Mouse (Mus musculus): ENCODE measurements around the gene Synpo2. TPM values are rescaled to one million over a fixed set of nuclear protein-coding genes. Genes with fewer than 3 reads are reported as not detected.
A peak's percentile ranks its signal among the peaks of the same experiment; 100 is the strongest.

Gene Synpo2
- polyA plus RNA-seq, 1 experiment from 2014 or later: 1.6 TPM

DNA sequence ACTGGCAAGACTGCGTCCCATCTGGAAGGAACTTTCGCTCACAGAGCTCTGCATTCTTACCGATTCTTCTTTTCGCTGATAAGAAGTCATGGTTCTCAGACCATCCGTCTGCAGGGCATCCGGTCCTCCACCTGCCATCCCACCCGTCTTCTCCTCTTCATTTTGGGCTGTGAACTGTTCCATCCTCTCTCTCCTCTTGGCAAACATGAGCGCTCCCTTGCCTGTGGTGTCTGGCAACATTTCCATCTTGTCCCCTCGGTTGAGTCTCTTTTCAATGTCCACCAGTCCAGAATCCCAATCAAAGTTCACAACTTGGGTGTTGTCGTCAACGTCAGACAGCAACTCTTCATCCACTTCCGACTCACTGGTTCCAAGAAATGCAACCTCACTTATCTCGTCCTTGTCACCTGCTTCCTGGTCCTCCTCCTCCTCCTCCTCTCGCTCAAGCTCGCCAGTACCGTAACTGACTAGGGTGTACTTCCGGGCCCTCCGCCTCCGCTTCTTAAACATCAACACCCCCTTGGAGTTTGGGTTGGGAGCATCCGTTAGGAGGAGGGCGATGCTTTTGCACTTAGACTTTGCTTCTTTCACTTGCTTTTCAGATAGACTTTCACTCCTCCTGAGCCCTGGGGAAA, 121.8 kb downstream of the Synpo2 start:
- H3K9me3 ChIP-seq: no peaks in the 10 kb centered on the region
- no peak overlapping the region for H3K4me3 ChIP-seq (replicated peaks)
- no peak for ATAC-seq (ENCODE audit: low FRiP score)
- no peak overlapping the region for H3K27ac ChIP-seq
- peaks cover 7% of the 10 kb centered on the region for H3K4me1 ChIP-seq
- WGBS: 94% methylated on average over 21 of the region's 21 CpGs
- no peak overlapping the region for H3K9ac ChIP-seq
- no peak overlapping the region for H3K4me2 ChIP-seq
- H3K36me3 ChIP-seq (replicated peaks): no peaks in the 10 kb centered on the region
- no peaks in the 10 kb centered on the region for H3K27me3 ChIP-seq

DNA sequence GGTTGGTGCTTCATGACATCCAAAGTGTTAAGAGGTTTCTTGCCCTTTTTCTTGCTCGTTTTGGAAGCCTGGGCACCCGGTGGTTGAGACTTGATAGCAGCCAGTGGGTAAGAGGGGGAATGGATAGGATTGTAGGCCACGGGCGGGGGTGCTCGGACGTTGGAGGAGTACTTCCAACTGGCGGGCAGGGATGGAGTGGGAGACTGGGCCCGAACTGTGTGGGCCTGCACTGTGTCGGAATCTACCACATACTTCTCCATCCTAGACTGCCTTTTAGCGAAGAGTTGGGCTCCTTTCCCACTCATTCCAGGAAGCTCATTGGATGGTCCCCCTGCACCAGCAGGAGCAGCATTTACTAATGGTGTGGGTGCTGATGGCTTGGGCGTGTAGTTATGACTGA, 123.2 kb downstream of the Synpo2 start:
- Histone ChIP-seq H3K27ac (no peak overlapping the region), H3K4me1 (peaks cover 7% of the 10 kb centered on the region), H3K4me2 (no peak overlapping the region), H3K27me3 (no peaks in the 10 kb centered on the region), H3K36me3 (replicated peaks) (no peaks in the 10 kb centered on the region), H3K9ac (no peak overlapping the region), H3K4me3 (replicated peaks) (no peak overlapping the region), H3K9me3 (no peaks in the 10 kb centered on the region)
- no peak for ATAC-seq (ENCODE audit: low FRiP score)
- WGBS: 93% methylated on average over 11 of the region's 11 CpGs

DNA sequence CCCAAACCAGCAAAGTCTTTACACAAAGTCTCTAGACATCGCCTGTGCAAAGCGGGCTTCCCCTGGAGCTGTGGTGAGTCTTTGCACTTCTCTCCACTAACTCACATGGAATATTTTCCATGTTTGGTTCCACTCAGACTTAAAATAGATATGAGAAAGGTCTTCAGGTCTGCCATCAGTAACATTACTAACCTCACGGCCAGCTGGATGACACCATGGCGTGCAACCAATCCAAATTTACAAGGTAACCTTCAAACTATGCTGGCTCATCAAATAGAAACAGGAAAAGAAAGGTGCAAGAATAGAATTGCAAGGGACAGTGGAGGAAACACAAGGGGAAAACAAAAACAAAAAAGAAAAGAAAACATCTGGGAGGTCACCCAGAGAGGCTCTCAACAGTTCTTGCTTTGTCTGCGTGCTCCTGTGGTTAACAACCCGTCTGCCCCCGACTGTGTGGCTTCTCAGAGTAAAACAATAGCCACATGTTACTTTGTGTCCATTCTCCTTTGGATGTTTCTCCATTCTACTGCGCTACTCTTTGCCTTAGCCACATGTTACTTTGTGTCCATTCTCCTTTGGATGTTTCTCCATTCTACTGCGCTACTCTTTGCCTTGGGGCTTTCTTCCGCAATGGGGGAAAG, 124.8 kb downstream of the Synpo2 start:
- Histone ChIP-seq H3K4me2 (no peak overlapping the region), H3K4me1 (peaks cover 5% of the 10 kb centered on the region), H3K9ac (no peak overlapping the region), H3K9me3 (no peaks in the 10 kb centered on the region), H3K4me3 (replicated peaks) (no peak overlapping the region), H3K36me3 (replicated peaks) (no peaks in the 10 kb centered on the region), H3K27me3 (no peaks in the 10 kb centered on the region), H3K27ac (no peak overlapping the region)
- ATAC-seq (ENCODE audit: low FRiP score): no peak
- WGBS: 73% methylated on average over 10 of the region's 10 CpGs

DNA sequence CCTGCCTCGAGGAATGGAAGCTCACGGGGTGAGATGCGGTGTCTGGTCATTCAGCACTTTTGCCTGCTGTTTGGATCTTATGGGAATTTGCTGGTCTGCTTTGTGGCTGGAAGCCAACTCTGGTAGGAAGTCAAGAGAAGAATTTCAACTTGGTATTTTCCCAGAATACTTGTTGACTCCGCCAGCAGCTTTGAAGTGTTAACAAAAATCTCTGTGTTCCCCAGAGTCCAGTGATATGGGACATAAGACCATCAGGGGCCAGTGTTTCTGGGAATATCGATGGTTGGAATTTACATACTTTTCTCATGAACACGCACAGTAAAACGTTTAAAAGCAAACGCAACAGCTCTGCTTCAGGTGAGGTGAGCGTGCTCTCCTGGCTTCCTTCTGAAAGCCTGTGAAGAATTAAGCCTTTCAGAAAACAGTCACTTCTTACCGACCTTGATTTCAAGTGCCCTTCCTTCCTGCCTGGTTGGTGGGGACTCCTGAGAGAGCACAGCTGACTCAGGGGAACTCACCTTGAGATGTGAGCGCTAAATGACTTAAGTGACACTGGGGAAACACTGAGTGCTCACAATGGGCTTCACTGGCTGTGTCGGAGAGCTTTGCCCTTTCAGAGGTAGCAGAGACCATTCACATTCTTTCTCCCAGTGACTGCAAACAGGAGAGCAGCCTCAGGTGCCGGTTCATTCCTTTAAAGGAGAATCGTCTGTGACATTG, 128.0 kb downstream of the Synpo2 start:
- H3K27me3 ChIP-seq: no peaks in the 10 kb centered on the region
- 83% methylated on average over 14 of the region's 14 CpGs for WGBS
- no peaks in the 10 kb centered on the region for H3K9me3 ChIP-seq
- H3K4me1 ChIP-seq: no peaks in the 10 kb centered on the region
- H3K27ac ChIP-seq: no peak overlapping the region
- H3K9ac ChIP-seq: no peak overlapping the region
- no peaks in the 10 kb centered on the region for H3K36me3 ChIP-seq (replicated peaks)
- no peak overlapping the region for H3K4me3 ChIP-seq (replicated peaks)
- H3K4me2 ChIP-seq: no peak overlapping the region
- no peak for ATAC-seq (ENCODE audit: low FRiP score)

GRCm38 (mm10) chr3:123104325-123104724, 131.6 kb downstream of the Synpo2 start:
- Histone ChIP-seq H3K27ac (no peak overlapping the region), H3K4me1 (no peaks in the 10 kb centered on the region), H3K9ac (no peak overlapping the region), H3K4me3 (replicated peaks) (no peak overlapping the region), H3K4me2 (no peak overlapping the region), H3K9me3 (no peaks in the 10 kb centered on the region), H3K27me3 (no peaks in the 10 kb centered on the region), H3K36me3 (replicated peaks) (no peaks in the 10 kb centered on the region)
- WGBS: 81% methylated on average over 6 of the region's 6 CpGs
- ATAC-seq (ENCODE audit: low FRiP score): no peak

- Histone ChIP-seq H3K27ac (no peak overlapping the region), H3K9ac (no peak overlapping the region), H3K27me3 (no peaks in the 10 kb centered on the region), H3K4me1 (no peaks in the 10 kb centered on the region), H3K36me3 (replicated peaks) (no peaks in the 10 kb centered on the region), H3K4me3 (replicated peaks) (no peak overlapping the region), H3K4me2 (no peak overlapping the region), H3K9me3 (no peaks in the 10 kb centered on the region)
- WGBS: 29% methylated on average over 12 of the region's 13 CpGs
- ATAC-seq (ENCODE audit: low FRiP score): peak; percentile 85
Observed at GRCm38 (mm10) chr3:123103151-123103860, 132.6 kb downstream of the Synpo2 start.

DNA sequence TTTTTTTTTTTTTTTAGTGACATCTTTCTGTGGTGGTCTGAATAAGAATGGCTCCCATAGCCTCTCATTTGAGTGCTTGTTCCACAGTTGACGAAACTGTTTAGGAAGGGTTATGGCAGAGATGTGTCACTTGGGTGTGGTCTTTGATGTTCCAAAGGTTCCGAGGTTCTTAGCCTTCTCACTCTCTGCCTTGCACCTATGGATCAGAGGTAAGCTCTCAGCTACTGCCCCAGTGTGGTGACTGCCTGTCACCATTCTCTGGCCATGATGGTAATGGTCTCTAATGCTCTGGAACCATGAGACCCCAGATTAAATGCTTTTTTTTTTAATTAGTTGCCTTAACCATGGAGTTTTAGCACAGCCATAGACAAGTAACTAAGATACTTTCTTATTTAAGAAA, 134.2 kb downstream of the Synpo2 start:
- H3K4me3 ChIP-seq (replicated peaks): no peak overlapping the region
- WGBS: 93% methylated on average over 2 of the region's 2 CpGs
- no peak for ATAC-seq (ENCODE audit: low FRiP score)
- no peak overlapping the region for H3K9ac ChIP-seq
- no peaks in the 10 kb centered on the region for H3K9me3 ChIP-seq
- H3K27ac ChIP-seq: no peak overlapping the region
- no peaks in the 10 kb centered on the region for H3K36me3 ChIP-seq (replicated peaks)
- H3K27me3 ChIP-seq: no peaks in the 10 kb centered on the region
- no peak overlapping the region for H3K4me2 ChIP-seq
- no peaks in the 10 kb centered on the region for H3K4me1 ChIP-seq

- ATAC-seq (ENCODE audit: low FRiP score): no peak
- H3K4me2 ChIP-seq: no peak overlapping the region
- no peaks in the 10 kb centered on the region for H3K36me3 ChIP-seq (replicated peaks)
- H3K9me3 ChIP-seq: no peaks in the 10 kb centered on the region
- no peak overlapping the region for H3K4me3 ChIP-seq (replicated peaks)
- 91% methylated on average over 2 of the region's 2 CpGs for WGBS
- no peaks in the 10 kb centered on the region for H3K27me3 ChIP-seq
- H3K4me1 ChIP-seq: peaks cover 3% of the 10 kb centered on the region; the same call in 1 of the 2 replicates
- H3K9ac ChIP-seq: no peak overlapping the region
- no peak overlapping the region for H3K27ac ChIP-seq
Observed at GRCm38 (mm10) chr3:123095111-123095510, 140.8 kb downstream of the Synpo2 start.

DNA sequence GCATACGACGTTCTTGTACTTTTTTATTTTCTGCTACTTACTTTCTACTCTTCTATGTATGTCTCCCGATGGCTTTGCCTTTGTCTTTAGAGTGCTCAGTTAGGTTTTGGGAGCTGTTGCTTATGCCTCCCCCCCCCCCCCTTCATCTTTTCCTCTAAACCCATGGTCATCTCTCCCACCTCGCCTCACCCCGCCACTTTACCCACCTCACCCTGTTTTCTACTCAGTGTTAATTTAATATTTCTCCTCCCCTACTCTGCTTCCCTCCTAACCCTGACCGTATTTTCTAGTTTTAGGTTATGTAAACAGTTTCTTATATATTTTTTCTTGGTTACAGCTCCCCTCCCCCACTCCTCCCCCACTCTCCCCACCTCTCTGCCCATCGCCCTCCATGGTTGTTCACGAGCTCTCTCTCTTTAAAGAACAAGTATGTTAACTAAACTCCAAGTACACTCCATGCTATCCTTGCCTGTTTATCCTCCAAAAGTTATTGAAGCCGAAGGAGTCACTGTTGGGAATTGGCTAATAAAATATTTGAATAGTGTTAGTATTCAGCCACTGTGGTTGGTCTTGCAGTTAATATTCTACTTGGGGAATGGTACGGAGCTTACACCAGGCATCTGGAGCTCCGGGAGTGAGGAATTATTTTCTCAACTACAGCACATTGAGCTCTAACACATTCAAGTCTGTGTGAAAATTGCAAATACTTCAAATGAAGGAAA, 142.1 kb downstream of the Synpo2 start:
- H3K4me3 ChIP-seq (replicated peaks): no peak overlapping the region
- ATAC-seq (ENCODE audit: low FRiP score): no peak
- H3K27me3 ChIP-seq: no peaks in the 10 kb centered on the region
- H3K9me3 ChIP-seq: no peaks in the 10 kb centered on the region
- H3K4me2 ChIP-seq: no peak overlapping the region
- H3K4me1 ChIP-seq: peaks cover 3% of the 10 kb centered on the region; the same call in 1 of the 2 replicates
- no peak overlapping the region for H3K27ac ChIP-seq
- H3K9ac ChIP-seq: no peak overlapping the region
- no peaks in the 10 kb centered on the region for H3K36me3 ChIP-seq (replicated peaks)
- WGBS: 83% methylated on average over 11 of the region's 11 CpGs

- Histone ChIP-seq H3K9ac (no peak overlapping the region), H3K27me3 (no peaks in the 10 kb centered on the region), H3K9me3 (no peaks in the 10 kb centered on the region), H3K4me3 (replicated peaks) (no peak overlapping the region), H3K4me1 (peaks cover 3% of the 10 kb centered on the region; the same call in 1 of the 2 replicates), H3K36me3 (replicated peaks) (no peaks in the 10 kb centered on the region), H3K4me2 (no peak overlapping the region), H3K27ac (no peak overlapping the region)
- ATAC-seq (ENCODE audit: low FRiP score): 0 out of 2 replicates have a peak, but pooled peaks have one; percentile 14
- 73% methylated on average over 12 of the region's 12 CpGs for WGBS
Observed at GRCm38 (mm10) chr3:123092913-123093639, 142.9 kb downstream of the Synpo2 start.

DNA sequence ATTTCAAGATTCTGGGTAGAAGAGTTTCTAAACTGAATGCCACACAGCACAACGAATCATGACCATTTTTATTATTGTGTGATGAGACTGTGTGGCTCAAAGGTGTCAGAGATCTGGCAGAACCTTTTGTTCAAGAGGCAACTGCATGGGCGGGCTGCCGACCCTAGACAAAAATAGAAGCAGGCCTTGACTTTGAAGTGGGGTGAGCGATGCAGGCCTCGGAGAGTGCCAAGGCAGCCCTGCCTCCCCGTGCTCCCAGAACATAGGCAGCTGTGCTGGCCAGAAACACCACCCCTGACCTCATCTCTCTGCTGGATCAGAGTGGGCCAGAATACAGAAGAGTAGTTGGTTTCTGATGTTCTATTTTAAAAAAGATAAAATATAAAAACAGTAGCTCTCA, 143.5 kb downstream of the Synpo2 start:
- H3K27me3 ChIP-seq: no peaks in the 10 kb centered on the region
- peaks cover 3% of the 10 kb centered on the region; the same call in 1 of the 2 replicates for H3K4me1 ChIP-seq
- H3K4me2 ChIP-seq: no peak overlapping the region
- H3K9ac ChIP-seq: no peak overlapping the region
- no peak for ATAC-seq (ENCODE audit: low FRiP score)
- H3K9me3 ChIP-seq: no peaks in the 10 kb centered on the region
- H3K27ac ChIP-seq: no peak overlapping the region
- no peak overlapping the region for H3K4me3 ChIP-seq (replicated peaks)
- no peaks in the 10 kb centered on the region for H3K36me3 ChIP-seq (replicated peaks)
- WGBS: 57% methylated on average over 6 of the region's 6 CpGs
